Mouse (Mus musculus) monocyte, adult 2 months (primary cell): ENCODE measurements around the gene Celsr3.

ENCODE experiments used
- DNase-seq, 2 experiments: peaks; one replicate each; pipeline ENCODE4 v3.0.0; 2022; ENCODE audit warnings: low spot score in 2 of 2, low read depth in 1 of 2

The Celsr3 gene

GRCm38 (mm10) chr9:108853635-108854240 is 27.6 kb downstream of the Celsr3 start:
- DNase-seq = peak; percentile 93 to 94

- DNase-seq = peak; percentile 52 to 84
Measured at GRCm38 (mm10) chr9:108854241-108854696, 28.1 kb downstream of the Celsr3 start.

GRCm38 (mm10) chr9:108855335-108855734 is 29.2 kb downstream of the Celsr3 start:
- DNase-seq = no peak

GRCm38 (mm10) chr9:108858792-108859527 is 32.8 kb downstream of the Celsr3 start:
- DNase-seq = no peak
